Mouse (Mus musculus) heart, adult 2 months (tissue): ENCODE results near the gene Rasl11a. TPM values are rescaled to one million over a fixed set of nuclear protein-coding genes. Genes with fewer than 3 reads are reported as not detected.

Experiments used
- DNase-seq, 2 experiments: peaks; one replicate each; pipeline ENCODE4 v3.0.0; 2021
- H3K27ac ChIP-seq: fragments of 200-600 bp; 2 replicates; pipeline ENCODE4 v1.8.1; 2022
- H3K27me3 ChIP-seq: fragments of 200-500 bp; 2 replicates; pipeline ENCODE4 v1.6.1; 2012; ENCODE audit warnings: mild to moderate bottlenecking, low read length, inconsistent platforms, mixed read lengths; ENCODE audit not compliant: control insufficient read depth, insufficient read depth
- H3K36me3 ChIP-seq: fragments of 200-500 bp; 2 replicates; pipeline ENCODE4 v1.6.1; 2012; ENCODE audit warnings: low read length, inconsistent platforms; ENCODE audit not compliant: control insufficient read depth, insufficient read depth
- H3K4me1 ChIP-seq: fragments of 200-500 bp; 2 replicates; pipeline ENCODE4 v1.6.1; 2011; ENCODE audit warnings: low read length; ENCODE audit not compliant: control insufficient read depth, insufficient read depth
- H3K4me3 ChIP-seq: fragments of 200-600 bp; 2 replicates; pipeline ENCODE4 v1.8.1; 2022
- H3K79me2 ChIP-seq: fragments of 200-500 bp; replicated peaks from 2 replicates; pipeline ENCODE4 v1.6.1; 2012; ENCODE audit warnings: mild to moderate bottlenecking, inconsistent platforms, low read length, moderate library complexity, mixed read lengths; ENCODE audit not compliant: control insufficient read depth, insufficient read depth
- H3K9ac ChIP-seq: fragments of 200-500 bp; 2 replicates; pipeline ENCODE4 v1.6.1; 2012; ENCODE audit warnings: low read depth, mild to moderate bottlenecking, control low read depth, inconsistent platforms, low read length, mixed read lengths
- CTCF ChIP-seq: fragments of 200-600 bp; IDR thresholded peaks from 2 replicates; pipeline ENCODE4 v1.8.1; 2022; ENCODE audit warnings: antibody characterized with exemption, mild to moderate bottlenecking, moderate library complexity
- EP300 ChIP-seq: fragments of 200-500 bp; IDR thresholded peaks from 2 replicates; pipeline ENCODE4 v1.6.1; 2011; ENCODE audit warnings: low read depth, low read length, control low read depth; ENCODE audit not compliant: insufficient read depth
- POLR2A ChIP-seq: fragments of 200-500 bp; IDR thresholded peaks from 2 replicates; pipeline ENCODE4 v1.6.1; 2011; ENCODE audit warnings: mild to moderate bottlenecking, low read depth, low read length, control low read depth; ENCODE audit not compliant: insufficient read depth
- WGBS: fragments of 180-500 bp; shearing (Covaris S2); methylation state at CpG from one replicate; pipeline ENCODE4 v1.1.7; 2018; 5-methylcytosine and 5-hydroxymethylcytosine counted together
- intact Hi-C: fragments of 180-260 bp; cut with DNase I; formaldehyde crosslinking; loops from one replicate; pipeline ENCODE4 v1.15.1; 2025
- polyA plus RNA-seq: library from polyadenylated mRNA; depleted of rRNA; stranded (reverse); fragments of >200 nt; gene quantifications from 2 replicates; pipeline ENCODE4 v1.2.3, GENCODE M21; 2012
- total RNA-seq, 2 experiments: library from RNA; stranded (reverse); gene quantifications; 2 replicates each; pipeline ENCODE4 v1.2.3; 2021

Gene Rasl11a
- total and polyA plus RNA-seq, 3 experiments: 1.8 to 3.7 (median 2.7) TPM

GRCm38 (mm10) chr5:146813421-146813820 lies 31.4 kb upstream of the Rasl11a start:
- intact Hi-C loops: no loop called here
- 92% methylated on average over 4 of the region's 4 CpGs for WGBS

GRCm38 (mm10) chr5:146815394-146815793 lies 29.5 kb upstream of the Rasl11a start:
- Histone ChIP-seq H3K9ac (no peak overlapping the region), H3K79me2 (no peaks in the 10 kb centered on the region), H3K27me3 (no peaks in the 10 kb centered on the region), H3K4me1 (no peaks in the 10 kb centered on the region), H3K27ac (no peak overlapping the region), H3K4me3 (no peak overlapping the region), H3K36me3 (no peaks in the 10 kb centered on the region)
- WGBS: 69% methylated on average over 4 of the region's 4 CpGs
- intact Hi-C loops: no loop called here
- TF ChIP-seq EP300: no peak
- no peak for TF ChIP-seq CTCF
- no peak for TF ChIP-seq POLR2A
- no peak for DNase-seq

More at GRCm38 (mm10) chr5:146813421-146813820, 31.4 kb upstream of the Rasl11a start:
- Histone ChIP-seq H3K4me1 (no peaks in the 10 kb centered on the region), H3K27ac (no peak overlapping the region), H3K36me3 (no peaks in the 10 kb centered on the region), H3K9ac (no peak overlapping the region), H3K79me2 (no peaks in the 10 kb centered on the region), H3K27me3 (no peaks in the 10 kb centered on the region), H3K4me3 (no peak overlapping the region)
- DNase-seq: no peak
- TF ChIP-seq POLR2A (no peak), EP300 (no peak), CTCF (peak; percentile 21; the same call in 1 of the 2 replicates)

GRCm38 (mm10) chr5:146817583-146817982 lies 27.3 kb upstream of the Rasl11a start:
- Histone ChIP-seq H3K79me2 (no peaks in the 10 kb centered on the region), H3K27ac (no peak overlapping the region), H3K9ac (no peak overlapping the region), H3K4me1 (no peaks in the 10 kb centered on the region), H3K4me3 (no peak overlapping the region), H3K27me3 (no peaks in the 10 kb centered on the region), H3K36me3 (no peaks in the 10 kb centered on the region)
- no peak for DNase-seq
- intact Hi-C loops: no loop called here
- no peak for TF ChIP-seq CTCF
- TF ChIP-seq EP300: no peak
- no peak for TF ChIP-seq POLR2A
- 78% methylated on average over 8 of the region's 8 CpGs for WGBS

GRCm38 (mm10) chr5:146818906-146819623 lies 25.8 kb upstream of the Rasl11a start:
- H3K27me3 ChIP-seq: no peaks in the 10 kb centered on the region
- 73% methylated on average over 8 of the region's 8 CpGs for WGBS
- no peaks in the 10 kb centered on the region for H3K4me1 ChIP-seq
- intact Hi-C loops: no loop called here
- no peak overlapping the region for H3K9ac ChIP-seq
- no peak overlapping the region for H3K4me3 ChIP-seq
- no peak overlapping the region for H3K27ac ChIP-seq
- no peak for DNase-seq
- no peaks in the 10 kb centered on the region for H3K36me3 ChIP-seq
- H3K79me2 ChIP-seq: no peaks in the 10 kb centered on the region
- TF ChIP-seq CTCF (no peak), EP300 (no peak), POLR2A (no peak)

- 74% methylated on average over 5 of the region's 5 CpGs for WGBS
- no peak overlapping the region for H3K9ac ChIP-seq
- no peaks in the 10 kb centered on the region for H3K36me3 ChIP-seq
- H3K4me3 ChIP-seq: no peak overlapping the region
- DNase-seq: no peak
- TF ChIP-seq CTCF: no peak
- no peak for TF ChIP-seq EP300
- no peak for TF ChIP-seq POLR2A
- H3K4me1 ChIP-seq: peaks cover 2% of the 10 kb centered on the region
- no peaks in the 10 kb centered on the region for H3K79me2 ChIP-seq
- intact Hi-C loops: no loop called here
- no peaks in the 10 kb centered on the region for H3K27me3 ChIP-seq
- no peak overlapping the region for H3K27ac ChIP-seq
Observed at GRCm38 (mm10) chr5:146823005-146823404, 21.9 kb upstream of the Rasl11a start.

- WGBS: 28% methylated on average over 8 of the region's 8 CpGs
- no peaks in the 10 kb centered on the region for H3K27me3 ChIP-seq
- TF ChIP-seq POLR2A: no peak
- TF ChIP-seq EP300: no peak
- no peak for TF ChIP-seq CTCF
- H3K36me3 ChIP-seq: peaks cover 9% of the 10 kb centered on the region
- no peak overlapping the region for H3K4me3 ChIP-seq
- H3K27ac ChIP-seq: no peak overlapping the region
- DNase-seq: peak in 1 of 2 experiments; percentile 27
- no peaks in the 10 kb centered on the region for H3K79me2 ChIP-seq
- H3K9ac ChIP-seq: no peak overlapping the region
- intact Hi-C loops: no loop called here
- peaks cover 3% of the 10 kb centered on the region for H3K4me1 ChIP-seq
Observed at GRCm38 (mm10) chr5:146829528-146829927, 15.3 kb upstream of the Rasl11a start.
